Mouse (Mus musculus): ENCODE results near the gene Akt3. TPM values are rescaled to one million over a fixed set of nuclear protein-coding genes. Genes with fewer than 3 reads are reported as not detected.

Gene Akt3
- polyA plus RNA-seq, 1 experiment = 8.7 TPM

- no peak for TF ChIP-seq MYOD1 (IDR thresholded peaks at IDR 0.05; ENCODE audit: control insufficient read depth in 1 of 3, insufficient read length in 2 of 3, low read depth in 2 of 3)
- TF ChIP-seq SRF (IDR thresholded peaks at IDR 0.05; ENCODE audit: control insufficient read depth, insufficient read length, low read depth) = no peak
- TF ChIP-seq CEBPB (IDR thresholded peaks at IDR 0.05; ENCODE audit: insufficient read depth, poor library complexity, severe bottlenecking) = no peak
- TF ChIP-seq TCF3 (IDR thresholded peaks at IDR 0.05; ENCODE audit: insufficient read length, low read depth) = no peak
- no peak for TF ChIP-seq MYOG (IDR thresholded peaks at IDR 0.05; ENCODE audit: control insufficient read depth in 1 of 3, insufficient read depth in 1 of 3, insufficient read length in 2 of 3, low read depth in 2 of 3)
- TF ChIP-seq REST (IDR thresholded peaks at IDR 0.05; ENCODE audit: insufficient read depth, insufficient read length) = no peak
- no peak for TF ChIP-seq TCF12 (IDR thresholded peaks at IDR 0.05; ENCODE audit: insufficient read depth, poor library complexity, severe bottlenecking)
- no peak for TF ChIP-seq MAX (IDR thresholded peaks at IDR 0.05; ENCODE audit: low read depth)
- TF ChIP-seq E2F4 (IDR thresholded peaks at IDR 0.05; ENCODE audit: insufficient read depth) = no peak
- no peak for TF ChIP-seq USF1 (IDR thresholded peaks at IDR 0.05; ENCODE audit: low read depth)
Measured at GRCm38 (mm10) chr1:177031196-177031595, 226.8 kb downstream of the Akt3 start.

GRCm38 (mm10) chr1:177030669-177031068, 227.3 kb downstream of the Akt3 start:
- Histone ChIP-seq H3ac (ENCODE audit: control insufficient read depth, insufficient read length) (no peak overlapping the region), H3K27me3 (ENCODE audit: control insufficient read depth, insufficient read depth, insufficient read length) (no peaks in the 10 kb centered on the region), H3K4me2 (ENCODE audit: low read depth) (peak overlapping the region; percentile 5), H3K4me3 (no peak overlapping the region), H3K79me2 (ENCODE audit: control insufficient read depth, insufficient read depth) (no peaks in the 10 kb centered on the region), H3K36me3 (ENCODE audit: control insufficient read depth, insufficient read depth) (no peaks in the 10 kb centered on the region)
- TF ChIP-seq CEBPB (IDR thresholded peaks at IDR 0.05; ENCODE audit: insufficient read depth, poor library complexity, severe bottlenecking) (peak; percentile 56; the same call in 1 of the 2 replicates), MYOD1 (IDR thresholded peaks at IDR 0.05; ENCODE audit: control insufficient read depth in 1 of 3, insufficient read length in 2 of 3, low read depth in 2 of 3) (no peak)

More at GRCm38 (mm10) chr1:177031196-177031595, 226.8 kb downstream of the Akt3 start:
- H3K79me2 ChIP-seq (ENCODE audit: control insufficient read depth, insufficient read depth) = no peaks in the 10 kb centered on the region
- H3K4me2 ChIP-seq (ENCODE audit: low read depth) = peak overlapping the region; percentile 5
- no peaks in the 10 kb centered on the region for H3K27me3 ChIP-seq (ENCODE audit: control insufficient read depth, insufficient read depth, insufficient read length)
- H3K4me3 ChIP-seq = no peak overlapping the region
- no peaks in the 10 kb centered on the region for H3K36me3 ChIP-seq (ENCODE audit: control insufficient read depth, insufficient read depth)
- no peak overlapping the region for H3ac ChIP-seq (ENCODE audit: control insufficient read depth, insufficient read length)

- Histone ChIP-seq H3K4me2 (ENCODE audit: low read depth) (peak overlapping the region; percentile 18), H3K79me2 (ENCODE audit: control insufficient read depth, insufficient read depth) (no peaks in the 10 kb centered on the region), H3K27me3 (ENCODE audit: control insufficient read depth, insufficient read depth, insufficient read length) (no peaks in the 10 kb centered on the region), H3ac (ENCODE audit: control insufficient read depth, insufficient read length) (no peak overlapping the region), H3K36me3 (ENCODE audit: control insufficient read depth, insufficient read depth) (peaks cover 4% of the 10 kb centered on the region), H3K4me3 (no peak overlapping the region)
- peak in 1 of 3 experiments; percentile 35 for TF ChIP-seq MYOD1 (IDR thresholded peaks at IDR 0.05; ENCODE audit: control insufficient read depth in 1 of 3, insufficient read length in 2 of 3, low read depth in 2 of 3)
- TF ChIP-seq MAX (IDR thresholded peaks at IDR 0.05; ENCODE audit: low read depth) = no peak
- no peak for TF ChIP-seq CEBPB (IDR thresholded peaks at IDR 0.05; ENCODE audit: insufficient read depth, poor library complexity, severe bottlenecking)
Measured at GRCm38 (mm10) chr1:177029032-177029431, 229.0 kb downstream of the Akt3 start.

- Histone ChIP-seq H3K27me3 (ENCODE audit: control insufficient read depth, insufficient read depth, insufficient read length) (no peaks in the 10 kb centered on the region), H3ac (ENCODE audit: control insufficient read depth, insufficient read length) (no peak overlapping the region), H3K36me3 (ENCODE audit: control insufficient read depth, insufficient read depth) (peaks cover 4% of the 10 kb centered on the region), H3K4me3 (no peak overlapping the region), H3K79me2 (ENCODE audit: control insufficient read depth, insufficient read depth) (no peaks in the 10 kb centered on the region), H3K4me2 (ENCODE audit: low read depth) (no peak overlapping the region)
- no peak for TF ChIP-seq MYOG (IDR thresholded peaks at IDR 0.05; ENCODE audit: control insufficient read depth in 1 of 3, insufficient read depth in 1 of 3, insufficient read length in 2 of 3, low read depth in 2 of 3)
- TF ChIP-seq TCF12 (IDR thresholded peaks at IDR 0.05; ENCODE audit: insufficient read depth, poor library complexity, severe bottlenecking) = no peak
- TF ChIP-seq MYOD1 (IDR thresholded peaks at IDR 0.05; ENCODE audit: control insufficient read depth in 1 of 3, insufficient read length in 2 of 3, low read depth in 2 of 3) = no peak
Measured at GRCm38 (mm10) chr1:177027706-177028105, 230.3 kb downstream of the Akt3 start.

GRCm38 (mm10) chr1:177022751-177023150, 235.3 kb downstream of the Akt3 start:
- Histone ChIP-seq H3ac (ENCODE audit: control insufficient read depth, insufficient read length) (no peak overlapping the region), H3K36me3 (ENCODE audit: control insufficient read depth, insufficient read depth) (peaks cover 4% of the 10 kb centered on the region), H3K4me3 (no peak overlapping the region), H3K79me2 (ENCODE audit: control insufficient read depth, insufficient read depth) (no peaks in the 10 kb centered on the region), H3K27me3 (ENCODE audit: control insufficient read depth, insufficient read depth, insufficient read length) (no peaks in the 10 kb centered on the region), H3K4me2 (ENCODE audit: low read depth) (no peak overlapping the region)
- TF ChIP-seq POLR2A (IDR thresholded peaks at IDR 0.05; ENCODE audit: insufficient read length, low read depth) (no peak), MYOD1 (IDR thresholded peaks at IDR 0.05; ENCODE audit: control insufficient read depth in 1 of 3, insufficient read length in 2 of 3, low read depth in 2 of 3) (no peak), POLR2AphosphoS2 (IDR thresholded peaks at IDR 0.05; ENCODE audit: insufficient read length, low read depth) (no peak), REST (IDR thresholded peaks at IDR 0.05; ENCODE audit: insufficient read depth, insufficient read length) (no peak), TCF12 (IDR thresholded peaks at IDR 0.05; ENCODE audit: insufficient read depth, poor library complexity, severe bottlenecking) (no peak), E2F4 (IDR thresholded peaks at IDR 0.05; ENCODE audit: insufficient read depth) (no peak), SRF (IDR thresholded peaks at IDR 0.05; ENCODE audit: control insufficient read depth, insufficient read length, low read depth) (no peak), TCF3 (IDR thresholded peaks at IDR 0.05; ENCODE audit: insufficient read length, low read depth) (no peak), MAX (IDR thresholded peaks at IDR 0.05; ENCODE audit: low read depth) (no peak), MYOG (IDR thresholded peaks at IDR 0.05; ENCODE audit: control insufficient read depth in 1 of 3, insufficient read depth in 1 of 3, insufficient read length in 2 of 3, low read depth in 2 of 3) (no peak), CEBPB (IDR thresholded peaks at IDR 0.05; ENCODE audit: insufficient read depth, poor library complexity, severe bottlenecking) (no peak), USF1 (IDR thresholded peaks at IDR 0.05; ENCODE audit: low read depth) (no peak)

All from myocyte (in vitro differentiated cells).